Mouse (Mus musculus) lung, postnatal 0 days (tissue): ENCODE data around the gene Slc35c1. TPM values are rescaled to one million over a fixed set of nuclear protein-coding genes. Genes with fewer than 3 reads are reported as not detected.
A peak's percentile ranks its signal among the peaks of the same experiment; 100 is the strongest.

Experiments
- ATAC-seq: fragments of 200-750 bp; cut with Nextera tagmentation; 2 replicates; pipeline ENCODE4 v1.8.0; 2017; ENCODE audit warnings: moderate library complexity
- DNase-seq: peaks from one replicate; pipeline ENCODE4 v3.0.0-alpha.2; 2016; ENCODE audit warnings: low spot score
- H3K27ac ChIP-seq: fragments of 300-500 bp; sonication (generic); 2 replicates; pipeline ENCODE4 v1.5.1; 2014; ENCODE audit warnings: antibody characterized with exemption, mild to moderate bottlenecking, low read length, mixed read lengths
- H3K27me3 ChIP-seq: fragments of 300-500 bp; sonication (generic); replicated peaks from 2 replicates; pipeline ENCODE4 v1.6.1; 2014; ENCODE audit warnings: low read length, mixed read lengths; ENCODE audit not compliant: insufficient read depth
- H3K36me3 ChIP-seq: fragments of 300-500 bp; sonication (generic); 2 replicates; pipeline ENCODE4 v1.6.1; 2014; ENCODE audit warnings: low read length, mixed read lengths; ENCODE audit not compliant: insufficient read depth
- H3K4me1 ChIP-seq: fragments of 300-500 bp; sonication (generic); 2 replicates; pipeline ENCODE4 v1.6.1; 2014; ENCODE audit warnings: antibody characterized with exemption, low read depth, low read length, mixed read lengths; ENCODE audit not compliant: insufficient read depth
- H3K4me2 ChIP-seq: fragments of 300-500 bp; sonication (generic); replicated peaks from 2 replicates; pipeline ENCODE4 v1.6.1; 2014; ENCODE audit warnings: low read depth, mild to moderate bottlenecking, low read length, moderate library complexity, mixed read lengths
- H3K4me3 ChIP-seq: fragments of 300-500 bp; sonication (generic); 2 replicates; pipeline ENCODE4 v1.5.1; 2014; ENCODE audit warnings: low read depth, low read length
- H3K9ac ChIP-seq: fragments of 300-500 bp; sonication (generic); replicated peaks from 2 replicates; pipeline ENCODE4 v1.6.1; 2014; ENCODE audit warnings: low read depth, mild to moderate bottlenecking
- H3K9me3 ChIP-seq: fragments of 300-500 bp; sonication (generic); 2 replicates; pipeline ENCODE4 v1.6.1; 2016; ENCODE audit warnings: low read length, mixed read lengths
- CTCF ChIP-seq: IDR thresholded peaks from 2 replicates; pipeline ENCODE4 v1.5.1; 2016; ENCODE audit warnings: antibody characterized with exemption, mild to moderate bottlenecking
- EP300 ChIP-seq: IDR thresholded peaks from 2 replicates; pipeline ENCODE4 v1.6.1; 2016; ENCODE audit warnings: antibody characterized with exemption, mild to moderate bottlenecking, control low read depth
- WGBS: fragments of 180-500 bp; shearing (Covaris S2); extraction: QIAGEN DNeasy Blood & Tissue Kit; methylation state at CpG from one replicate; pipeline ENCODE4 v1.1.7; 2014; 5-methylcytosine and 5-hydroxymethylcytosine counted together
- polyA plus RNA-seq: library from polyadenylated mRNA; unstranded; fragments of >200 nt; fragmentation: Nextera tagmentation; extraction: Ambion mirVana; gene quantifications from 2 replicates; pipeline ENCODE4 v1.2.1, GENCODE M21; 2015

Slc35c1 gene
- polyA plus RNA-seq, 1 experiment from 2014 or later: 12.9 TPM

GRCm38 (mm10) chr2:92486911-92487310, 26.6 kb upstream of the Slc35c1 start:
- H3K36me3 ChIP-seq: no peaks in the 10 kb centered on the region
- no peak overlapping the region for H3K27ac ChIP-seq
- no peak for ATAC-seq
- DNase-seq: no peak
- H3K4me2 ChIP-seq: no peak overlapping the region
- no peak overlapping the region for H3K4me3 ChIP-seq
- WGBS: 61% methylated on average over 2 of the region's 2 CpGs
- TF ChIP-seq CTCF (no peak), EP300 (no peak)
- H3K9ac ChIP-seq: no peak overlapping the region
- peaks cover 7% of the 10 kb centered on the region; the same call in 1 of the 2 replicates for H3K4me1 ChIP-seq
- H3K27me3 ChIP-seq: no peaks in the 10 kb centered on the region; the same call in 1 of the 2 replicates
- H3K9me3 ChIP-seq: no peaks in the 10 kb centered on the region

GRCm38 (mm10) chr2:92486403-92486802, 26.1 kb upstream of the Slc35c1 start:
- Histone ChIP-seq H3K9ac (no peak overlapping the region), H3K27ac (no peak overlapping the region), H3K4me3 (no peak overlapping the region), H3K27me3 (no peaks in the 10 kb centered on the region; the same call in 1 of the 2 replicates), H3K9me3 (no peaks in the 10 kb centered on the region), H3K4me2 (no peak overlapping the region; the same call in 1 of the 2 replicates), H3K4me1 (peaks cover 7% of the 10 kb centered on the region; the same call in 1 of the 2 replicates), H3K36me3 (no peaks in the 10 kb centered on the region)
- no peak for TF ChIP-seq EP300
- TF ChIP-seq CTCF: peak; percentile 97
- DNase-seq: peak; percentile 78
- ATAC-seq: peak; percentile 42
- WGBS: 2% methylated on average over 11 of the region's 11 CpGs

GRCm38 (mm10) chr2:92485640-92486295, 25.4 kb upstream of the Slc35c1 start:
- TF ChIP-seq EP300 (no peak), CTCF (peak; percentile 84)
- Histone ChIP-seq H3K9me3 (no peaks in the 10 kb centered on the region), H3K4me2 (no peak overlapping the region; the same call in 1 of the 2 replicates), H3K4me3 (no peak overlapping the region), H3K4me1 (peaks cover 7% of the 10 kb centered on the region; the same call in 1 of the 2 replicates), H3K36me3 (no peaks in the 10 kb centered on the region), H3K27me3 (no peaks in the 10 kb centered on the region; the same call in 1 of the 2 replicates), H3K9ac (no peak overlapping the region), H3K27ac (no peak overlapping the region)
- DNase-seq: peak; percentile 75
- 8% methylated on average over 15 of the region's 15 CpGs for WGBS
- peak; percentile 52 for ATAC-seq

- no peak for TF ChIP-seq CTCF
- TF ChIP-seq EP300: no peak
- Histone ChIP-seq H3K4me2 (peak overlapping the region; percentile 37), H3K4me1 (peaks cover 7% of the 10 kb centered on the region; the same call in 1 of the 2 replicates), H3K27ac (no peak overlapping the region), H3K9ac (no peak overlapping the region), H3K9me3 (no peaks in the 10 kb centered on the region), H3K27me3 (no peaks in the 10 kb centered on the region; the same call in 1 of the 2 replicates), H3K4me3 (peak overlapping the region; percentile 23; the same call in 1 of the 2 replicates), H3K36me3 (no peaks in the 10 kb centered on the region)
- DNase-seq (peak; percentile 48), ATAC-seq (peak; percentile 22; the same call in 1 of the 2 replicates)
- 31% methylated on average over 23 of the region's 23 CpGs for WGBS
These were observed 24.1 kb upstream of the Slc35c1 start for GRCm38 (mm10) chr2:92484256-92485025.

- H3K4me3 ChIP-seq: no peak overlapping the region
- peaks cover 7% of the 10 kb centered on the region; the same call in 1 of the 2 replicates for H3K4me1 ChIP-seq
- H3K9ac ChIP-seq: no peak overlapping the region
- H3K36me3 ChIP-seq: no peaks in the 10 kb centered on the region
- H3K27ac ChIP-seq: no peak overlapping the region
- ATAC-seq: no peak
- TF ChIP-seq EP300: no peak
- no peak for TF ChIP-seq CTCF
- H3K9me3 ChIP-seq: no peaks in the 10 kb centered on the region
- DNase-seq: no peak
- H3K27me3 ChIP-seq: no peaks in the 10 kb centered on the region; the same call in 1 of the 2 replicates
- WGBS: 42% methylated on average over 5 of the region's 5 CpGs
- no peak overlapping the region for H3K4me2 ChIP-seq
These were observed 23.2 kb upstream of the Slc35c1 start for GRCm38 (mm10) chr2:92483505-92483904.

- Histone ChIP-seq H3K9ac (no peak overlapping the region), H3K4me3 (no peak overlapping the region), H3K4me1 (peaks cover 7% of the 10 kb centered on the region; the same call in 1 of the 2 replicates), H3K27ac (no peak overlapping the region), H3K27me3 (no peaks in the 10 kb centered on the region; the same call in 1 of the 2 replicates), H3K4me2 (no peak overlapping the region), H3K9me3 (no peaks in the 10 kb centered on the region), H3K36me3 (no peaks in the 10 kb centered on the region)
- peak; percentile 37 for DNase-seq
- TF ChIP-seq EP300: no peak
- peak; percentile 28 for TF ChIP-seq CTCF
- no peak; the same call in 1 of the 2 replicates for ATAC-seq
- 12% methylated on average over 1 of the region's 1 CpGs for WGBS
These were observed 22.2 kb upstream of the Slc35c1 start for GRCm38 (mm10) chr2:92482551-92482950.
